Mouse (Mus musculus) T-helper 1 cell (primary cell): Measurements from ENCODE around the gene Fbxo36.

ENCODE experiments used
- in situ Hi-C: fragments of 300-600 bp; cut with MboI, MseI; formaldehyde crosslinking; loops from one replicate; pipeline ENCODE4 v1.15.1; 2025; ENCODE audit warnings: high pct_unique_total_duplicates

Fbxo36 gene

DNA sequence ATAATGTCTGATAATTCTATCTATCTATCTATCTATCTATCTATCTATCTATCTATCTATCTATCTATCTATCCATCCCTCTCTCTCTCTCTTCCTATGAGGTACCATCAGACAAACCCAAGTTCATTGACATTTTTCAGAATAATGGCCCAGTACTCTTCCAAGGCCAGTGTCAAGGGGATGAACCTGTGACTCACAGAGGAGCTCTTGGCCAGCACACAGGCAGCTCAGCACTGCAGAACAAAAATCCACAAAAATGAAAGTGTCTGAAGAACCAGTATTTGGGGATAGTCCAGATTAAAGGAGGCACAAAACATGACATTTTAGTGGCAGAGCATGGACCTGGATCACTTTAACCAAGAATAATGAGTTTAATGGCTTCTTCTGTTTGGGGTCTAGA lies 103.0 kb downstream of the Fbxo36 start:
- in situ Hi-C loops: loop anchor here (25.0 kb wide), 1 partner anchor 1205 kb away; no protein-coding TSS in a partner anchor

DNA sequence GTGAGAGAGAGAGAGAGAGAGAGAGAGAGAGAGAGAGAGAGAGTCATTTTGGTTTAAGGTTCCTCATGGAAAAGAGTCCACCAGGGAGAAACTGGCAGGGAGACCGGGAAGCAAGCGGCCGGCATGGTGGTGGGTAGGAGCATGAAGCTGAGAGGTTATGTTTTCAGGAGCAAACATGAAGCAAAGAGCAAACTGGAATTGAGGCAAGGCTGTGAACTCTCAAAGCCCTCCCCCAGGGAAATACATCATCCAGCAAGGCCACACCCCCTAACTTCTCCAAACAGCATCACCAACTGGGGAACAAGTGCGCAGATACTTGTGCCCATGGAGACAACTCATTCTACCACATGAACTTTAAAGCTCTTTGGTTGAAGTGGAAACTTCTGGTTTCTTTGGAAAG lies 103.9 kb downstream of the Fbxo36 start:
- in situ Hi-C loops: loop anchor here (25.0 kb wide), 1 partner anchor 1206 kb away; no protein-coding TSS in a partner anchor

DNA sequence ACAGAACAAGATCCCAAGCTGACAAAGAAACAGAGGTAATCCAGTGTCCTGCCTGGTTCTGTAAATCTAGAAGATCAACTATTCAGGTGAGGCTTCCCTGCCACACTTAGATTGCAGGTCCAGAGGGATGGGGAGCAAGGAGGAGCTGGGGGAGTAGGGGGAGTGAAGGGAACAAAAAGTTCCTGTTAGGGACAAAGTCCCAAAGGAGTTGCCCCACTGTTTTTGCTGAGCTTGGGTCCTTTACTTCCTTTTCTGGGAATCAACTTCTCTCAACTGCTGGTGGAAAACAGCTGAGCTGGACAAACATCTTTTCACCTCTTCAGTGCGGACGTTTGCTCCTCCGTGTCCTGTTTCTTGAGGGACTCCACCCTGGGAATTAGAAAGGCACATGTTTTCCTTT lies 106.3 kb downstream of the Fbxo36 start:
- in situ Hi-C loops: loop anchor here (25.0 kb wide), 1 partner anchor 1209 kb away; no protein-coding TSS in a partner anchor

DNA sequence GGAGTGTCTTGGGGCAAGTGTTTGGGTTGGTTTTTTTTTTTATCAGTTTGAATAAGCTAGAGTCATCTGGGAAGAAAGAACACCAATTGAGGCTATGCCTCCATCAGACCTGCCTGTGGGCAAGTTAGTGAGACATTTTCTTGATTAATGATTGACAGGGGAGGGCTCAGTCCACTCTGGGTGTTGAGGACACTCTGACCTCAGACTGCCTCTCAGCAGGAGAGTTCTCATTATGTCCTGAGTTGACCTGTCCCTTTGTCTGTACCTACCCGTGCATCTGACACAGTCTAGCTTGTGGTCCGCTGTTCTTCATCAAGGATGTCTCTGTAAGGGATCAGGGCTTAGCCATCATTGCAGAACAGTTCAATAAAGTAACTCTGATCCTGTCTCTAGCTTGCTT lies 107.7 kb downstream of the Fbxo36 start:
- in situ Hi-C loops: loop anchor here (25.0 kb wide), 1 partner anchor 1210 kb away; no protein-coding TSS in a partner anchor
